Mouse (Mus musculus) gastrocnemius, adult 18-20 months (tissue): ENCODE data around the gene Slirp. TPM values are rescaled to one million over a fixed set of nuclear protein-coding genes. Genes with fewer than 3 reads are reported as not detected.
A peak's percentile ranks its signal among the peaks of the same experiment; 100 is the strongest.

Source experiments
- DNase-seq: peaks from one replicate; pipeline ENCODE4 v3.0.0; 2021; ENCODE audit warnings: low spot score
- long read RNA-seq, 2 experiments: library from polyadenylated mRNA; stranded (forward); transcript quantifications; one replicate each; pipeline ENCODE4 v2.0.0; 2021
- total RNA-seq, 2 experiments: library from RNA; stranded (reverse); gene quantifications; 2 replicates each; pipeline ENCODE4 v1.2.3; 2021

The Slirp gene
- total RNA-seq: 100 to 1,000 TPM; 159 to 162 TPM
- long read RNA-seq, experiment 1, transcript Slirp-204 (4 exons, 2,701 nt): major isoform, 106 of 163 reads
- long read RNA-seq, experiment 1, partial matches to known transcripts: 52 of 163 reads
- long read RNA-seq, experiment 1, other reads (novel, unspliced or antisense): 2 of 163 reads
- long read RNA-seq, experiment 2, transcript Slirp-204 (4 exons, 2,701 nt): major isoform, 102 of 145 reads
- long read RNA-seq, experiment 2, partial matches to known transcripts: 38 of 145 reads
- long read RNA-seq, experiment 2, other reads (novel, unspliced or antisense): 4 of 145 reads

- DNase-seq: peak; percentile 91
These were observed at the start of gene Slirp, which contains the start of gene Alkbh1 for GRCm38 (mm10) chr12:87443700-87444122. Gene Slirp (plus strand): TSS chr12:87443896. Gene Alkbh1 (minus strand): TSS chr12:87444017.

- no peak for DNase-seq
These were observed 49.4 kb upstream of the Slirp start for GRCm38 (mm10) chr12:87394316-87394715.

GRCm38 (mm10) chr12:87397126-87397525 lies 46.6 kb upstream of the Slirp start:
- no peak for DNase-seq

- DNase-seq: no peak
These were observed 45.8 kb upstream of the Slirp start for GRCm38 (mm10) chr12:87397811-87398417.

GRCm38 (mm10) chr12:87399119-87399819 lies 44.4 kb upstream of the Slirp start:
- no peak for DNase-seq

GRCm38 (mm10) chr12:87401883-87402282 lies 41.8 kb upstream of the Slirp start:
- DNase-seq: no peak

- no peak for DNase-seq
These were observed 38.5 kb upstream of the Slirp start for GRCm38 (mm10) chr12:87405165-87405564.

- DNase-seq: no peak
These were observed 38.0 kb upstream of the Slirp start for GRCm38 (mm10) chr12:87405721-87406120.

- DNase-seq: peak; percentile 29
These were observed 35.7 kb upstream of the Slirp start for GRCm38 (mm10) chr12:87407869-87408605.

GRCm38 (mm10) chr12:87409123-87409522 lies 34.6 kb upstream of the Slirp start:
- DNase-seq: no peak

GRCm38 (mm10) chr12:87410999-87411398 lies 32.7 kb upstream of the Slirp start:
- no peak for DNase-seq

GRCm38 (mm10) chr12:87413179-87413790 lies 30.4 kb upstream of the Slirp start:
- DNase-seq: peak; percentile 68

GRCm38 (mm10) chr12:87415358-87415757 lies 28.3 kb upstream of the Slirp start:
- no peak for DNase-seq

- peak; percentile 50 for DNase-seq
These were observed 27.0 kb upstream of the Slirp start for GRCm38 (mm10) chr12:87416690-87417089.

- DNase-seq: no peak
These were observed 24.8 kb upstream of the Slirp start for GRCm38 (mm10) chr12:87418921-87419320.

GRCm38 (mm10) chr12:87419974-87420485 lies 23.7 kb upstream of the Slirp start:
- DNase-seq: no peak

GRCm38 (mm10) chr12:87421708-87422507 lies 21.8 kb upstream of the Slirp start:
- DNase-seq: no peak

- DNase-seq: no peak
These were observed 20.0 kb upstream of the Slirp start for GRCm38 (mm10) chr12:87423700-87424099.

GRCm38 (mm10) chr12:87424516-87424915 lies 19.2 kb upstream of the Slirp start:
- DNase-seq: no peak

GRCm38 (mm10) chr12:87426354-87427031 lies 17.2 kb upstream of the Slirp start:
- DNase-seq: no peak
